Mouse (Mus musculus) bone marrow macrophage, adult 2 months (primary cell): Measurements from ENCODE around the gene Lrrc52.

Source experiments
- CTCF ChIP-seq: IDR thresholded peaks from 2 replicates; pipeline ENCODE4 v1.5.1; 2012; ENCODE audit warnings: low read depth, mild to moderate bottlenecking, low read length, moderate library complexity
- POLR2A ChIP-seq: IDR thresholded peaks from 2 replicates; pipeline ENCODE4 v1.6.1; 2012; ENCODE audit warnings: mild to moderate bottlenecking, low read depth, low read length, borderline replicate concordance

DNA sequence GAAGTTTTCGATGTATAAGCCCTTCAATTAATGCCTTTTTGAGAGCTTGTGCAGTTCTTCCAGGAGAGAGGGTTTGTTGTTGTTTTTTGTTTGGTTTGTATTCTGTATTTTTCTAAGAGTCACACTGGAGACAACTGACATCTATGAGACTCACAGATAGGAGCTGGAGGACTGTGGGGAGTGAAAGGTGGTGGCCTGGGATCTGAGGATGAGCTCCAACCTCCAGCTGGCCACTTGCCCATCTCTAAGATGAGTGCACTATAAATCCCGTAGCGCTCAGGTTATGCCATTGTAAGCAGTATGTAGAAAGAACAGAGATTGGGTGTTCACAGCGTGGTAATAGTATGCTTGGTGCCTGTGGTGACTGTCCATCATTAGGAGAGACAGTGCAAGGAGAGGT, 31.6 kb downstream of the Lrrc52 start:
- TF ChIP-seq CTCF = no peak
- no peak for TF ChIP-seq POLR2A
